Mouse (Mus musculus): Measurements from ENCODE around the gene Pif1. TPM values are rescaled to one million over a fixed set of nuclear protein-coding genes. Genes with fewer than 3 reads are reported as not detected.

Gene Pif1
- total and polyA plus RNA-seq, 3 experiments, result 11.2 to 14.5 (median 12.2) TPM

- no peaks in the 10 kb centered on the region for H3K4me1 ChIP-seq (ENCODE audit: control insufficient read depth in 1 of 2, insufficient read depth in 2 of 2)
- H3K79me2 ChIP-seq (replicated peaks; ENCODE audit: control insufficient read depth, extremely low read depth, insufficient read depth, poor library complexity, severe bottlenecking), result no peaks in the 10 kb centered on the region
- H3K27me3 ChIP-seq (replicated peaks), result no peaks in the 10 kb centered on the region
- H3K27ac ChIP-seq (ENCODE audit: insufficient read depth, low read depth), result no peak overlapping the region
- H3K4me3 ChIP-seq (replicated peaks in 1 of 3; ENCODE audit: low read depth in 2 of 3, low read length in 2 of 3, poor library complexity in 1 of 3), result no peak overlapping the region
- no peaks in the 10 kb centered on the region for H3K9me3 ChIP-seq (replicated peaks; ENCODE audit: low read length)
- in situ Hi-C loops (cut with MboI; ENCODE audit: low pct_ligation_motif_present, low pct_unique_long_range_greater_than_20kb, low sequenced_read_pairs), result no loop called here
- H3K4me2 ChIP-seq (ENCODE audit: insufficient read depth, low read depth, poor library complexity, severe bottlenecking), result no peak overlapping the region
- H3K9ac ChIP-seq (ENCODE audit: insufficient read depth, low read depth), result no peak overlapping the region
- TF ChIP-seq IRF4 (IDR thresholded peaks at IDR 0.05; ENCODE audit: low read depth, low read length) (peak; percentile 25; the same call in 1 of the 2 replicates), KAT2A (IDR thresholded peaks at IDR 0.05; ENCODE audit: insufficient replicate concordance, low read length) (no peak)
- no peak for DNase-seq (ENCODE audit: extremely low read depth)
- dilution Hi-C loops (cut with MboI; ENCODE audit: extremely low pct_ligation_motif_present, extremely low pct_unique_long_range_greater_than_20kb, low sequenced_read_pairs), result no loop called here
- no peaks in the 10 kb centered on the region for H3K36me3 ChIP-seq (replicated peaks in 1 of 2; ENCODE audit: control insufficient read depth in 1 of 2, insufficient read depth in 1 of 2, low read length in 1 of 2)
Observed at GRCm38 (mm10) chr9:65619311-65619710, 32.4 kb downstream of the Pif1 start.

DNA sequence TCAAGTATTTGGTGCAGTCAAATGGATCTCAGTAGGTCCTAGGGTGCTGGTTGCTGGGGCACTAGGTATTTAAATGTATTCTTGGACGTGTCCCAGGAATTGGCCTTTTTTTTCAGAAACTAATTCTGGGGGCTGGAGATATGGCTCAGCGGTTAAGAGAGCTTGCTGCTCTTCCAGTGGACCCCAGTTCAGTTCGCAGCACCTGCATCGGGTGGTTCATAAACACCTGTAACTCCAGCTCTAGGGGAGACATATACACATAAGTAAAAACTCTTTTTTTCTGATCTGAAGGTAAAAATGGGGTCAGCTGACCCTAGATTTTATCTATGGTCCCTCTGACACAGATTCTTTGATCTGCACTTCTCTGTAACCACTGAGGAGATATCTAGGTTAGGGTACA is 34.2 kb downstream of the Pif1 start:
- dilution Hi-C loops (cut with MboI; ENCODE audit: extremely low pct_ligation_motif_present, extremely low pct_unique_long_range_greater_than_20kb, low sequenced_read_pairs), result no loop called here
- in situ Hi-C loops (cut with MboI; ENCODE audit: low pct_ligation_motif_present, low pct_unique_long_range_greater_than_20kb, low sequenced_read_pairs), result no loop called here
- H3K36me3 ChIP-seq (replicated peaks in 1 of 2; ENCODE audit: control insufficient read depth in 1 of 2, insufficient read depth in 1 of 2, low read length in 1 of 2), result no peaks in the 10 kb centered on the region
- H3K79me2 ChIP-seq (replicated peaks; ENCODE audit: control insufficient read depth, extremely low read depth, insufficient read depth, poor library complexity, severe bottlenecking), result no peaks in the 10 kb centered on the region
- no peaks in the 10 kb centered on the region for H3K9me3 ChIP-seq (replicated peaks; ENCODE audit: low read length)
- H3K4me1 ChIP-seq (ENCODE audit: control insufficient read depth in 1 of 2, insufficient read depth in 2 of 2), result no peaks in the 10 kb centered on the region
- no peak overlapping the region for H3K4me2 ChIP-seq (ENCODE audit: insufficient read depth, low read depth, poor library complexity, severe bottlenecking)
- no peak for TF ChIP-seq MAX (IDR thresholded peaks at IDR 0.05; ENCODE audit: low read length)
- TF ChIP-seq JUND (conservative IDR thresholded peaks at IDR 0.05; ENCODE audit: low read depth, low read length), result no peak
- no peak for TF ChIP-seq UBTF (IDR thresholded peaks at IDR 0.05; ENCODE audit: low read depth, low read length)
- TF ChIP-seq MAZ (IDR thresholded peaks at IDR 0.05; ENCODE audit: low read depth, low read length), result no peak
- TF ChIP-seq ZC3H11A (IDR thresholded peaks at IDR 0.05; ENCODE audit: low read depth, low read length), result no peak
- no peak for TF ChIP-seq HCFC1 (IDR thresholded peaks at IDR 0.05; ENCODE audit: low read depth, low read length)
- no peak overlapping the region for H3K9ac ChIP-seq (ENCODE audit: insufficient read depth, low read depth)
- H3K27ac ChIP-seq (ENCODE audit: insufficient read depth, low read depth), result no peak overlapping the region
- DNase-seq (ENCODE audit: extremely low read depth), result no peak
- H3K4me3 ChIP-seq (replicated peaks in 1 of 3; ENCODE audit: low read depth in 2 of 3, low read length in 2 of 3, poor library complexity in 1 of 3), result no peak overlapping the region
- peaks cover under 1% of the 10 kb centered on the region for H3K27me3 ChIP-seq (replicated peaks)

GRCm38 (mm10) chr9:65621666-65622065 is 34.7 kb downstream of the Pif1 start:
- Histone ChIP-seq H3K4me1 (ENCODE audit: control insufficient read depth in 1 of 2, insufficient read depth in 2 of 2) (no peaks in the 10 kb centered on the region), H3K27me3 (replicated peaks) (peaks cover 3% of the 10 kb centered on the region), H3K9ac (ENCODE audit: insufficient read depth, low read depth) (no peak overlapping the region), H3K9me3 (replicated peaks; ENCODE audit: low read length) (no peaks in the 10 kb centered on the region), H3K27ac (ENCODE audit: insufficient read depth, low read depth) (no peak overlapping the region), H3K36me3 (replicated peaks in 1 of 2; ENCODE audit: control insufficient read depth in 1 of 2, insufficient read depth in 1 of 2, low read length in 1 of 2) (no peaks in the 10 kb centered on the region), H3K79me2 (replicated peaks; ENCODE audit: control insufficient read depth, extremely low read depth, insufficient read depth, poor library complexity, severe bottlenecking) (no peaks in the 10 kb centered on the region), H3K4me2 (ENCODE audit: insufficient read depth, low read depth, poor library complexity, severe bottlenecking) (no peak overlapping the region), H3K4me3 (replicated peaks in 1 of 3; ENCODE audit: low read depth in 2 of 3, low read length in 2 of 3, poor library complexity in 1 of 3) (no peak overlapping the region)
- TF ChIP-seq CHD2 (IDR thresholded peaks at IDR 0.05; ENCODE audit: low read length) (no peak), ZC3H11A (IDR thresholded peaks at IDR 0.05; ENCODE audit: low read depth, low read length) (no peak), HCFC1 (IDR thresholded peaks at IDR 0.05; ENCODE audit: low read depth, low read length) (no peak), CHD1 (IDR thresholded peaks at IDR 0.05; ENCODE audit: low read depth, low read length) (no peak), RAD21 (IDR thresholded peaks at IDR 0.05; ENCODE audit: low read depth, low read length) (no peak), GABPA (IDR thresholded peaks at IDR 0.05; ENCODE audit: insufficient replicate concordance, low read depth, low read length) (no peak), UBTF (IDR thresholded peaks at IDR 0.05; ENCODE audit: low read depth, low read length) (no peak), USF1 (IDR thresholded peaks at IDR 0.05; ENCODE audit: low read depth, low read length) (no peak), ZNF384 (IDR thresholded peaks at IDR 0.05; ENCODE audit: low read depth, low read length) (no peak), MYC (IDR thresholded peaks at IDR 0.05; ENCODE audit: low read depth, low read length) (no peak), ETS1 (conservative IDR thresholded peaks at IDR 0.05; ENCODE audit: low read depth, low read length) (no peak), MAZ (IDR thresholded peaks at IDR 0.05; ENCODE audit: low read depth, low read length) (no peak), TBP (conservative IDR thresholded peaks at IDR 0.05; ENCODE audit: low read depth, low read length) (no peak), POLR2AphosphoS2 (IDR thresholded peaks at IDR 0.05; ENCODE audit: low read depth, low read length) (no peak), MAX (IDR thresholded peaks at IDR 0.05; ENCODE audit: low read length) (no peak), ZKSCAN1 (IDR thresholded peaks at IDR 0.05; ENCODE audit: borderline replicate concordance, low read depth, low read length) (no peak), MEF2A (IDR thresholded peaks at IDR 0.05; ENCODE audit: borderline replicate concordance, low read depth, low read length) (no peak), USF2 (conservative IDR thresholded peaks at IDR 0.05; ENCODE audit: low read depth, low read length) (no peak)
- in situ Hi-C loops (cut with MboI; ENCODE audit: low pct_ligation_motif_present, low pct_unique_long_range_greater_than_20kb, low sequenced_read_pairs), result no loop called here
- DNase-seq (ENCODE audit: extremely low read depth), result no peak
- dilution Hi-C loops (cut with MboI; ENCODE audit: extremely low pct_ligation_motif_present, extremely low pct_unique_long_range_greater_than_20kb, low sequenced_read_pairs), result no loop called here
